Mouse (Mus musculus): ENCODE data around the gene Tacr1.

- TF ChIP-seq POLR2A (IDR thresholded peaks at IDR 0.05; ENCODE audit: control insufficient read depth in 1 of 2, insufficient read depth in 1 of 2, low read depth in 1 of 2, low read length in 2 of 2, poor library complexity in 1 of 2): no peak
- TF ChIP-seq CTCF (IDR thresholded peaks at IDR 0.05 in 2 of 3, conservative IDR thresholded peaks at IDR 0.05 in 1 of 3; ENCODE audit: control insufficient read depth in 1 of 3, insufficient read depth in 1 of 3, low read depth in 2 of 3, low read length in 3 of 3, poor library complexity in 1 of 3, severe bottlenecking in 1 of 3): no peak
- no peak for TF ChIP-seq TBP (IDR thresholded peaks at IDR 0.05; ENCODE audit: low read depth, low read length)
- TF ChIP-seq GATA1 (IDR thresholded peaks at IDR 0.05; ENCODE audit: low read depth, low read length): no peak
- TF ChIP-seq MXI1 (IDR thresholded peaks at IDR 0.05; ENCODE audit: low read depth, low read length): no peak
- no peak for TF ChIP-seq USF1 (IDR thresholded peaks at IDR 0.05; ENCODE audit: low read depth, low read length)
- no peak for TF ChIP-seq NRF1 (IDR thresholded peaks at IDR 0.05; ENCODE audit: insufficient read depth, low read depth, low read length, poor library complexity, severe bottlenecking)
- no peak for TF ChIP-seq EP300 (IDR thresholded peaks at IDR 0.05; ENCODE audit: low read depth in 1 of 2, low read length in 2 of 2)
- no peak for TF ChIP-seq NELFE (IDR thresholded peaks at IDR 0.05; ENCODE audit: low read depth, low read length)
- no peak for TF ChIP-seq ZNF384 (IDR thresholded peaks at IDR 0.05; ENCODE audit: low read depth, low read length)
- no peak for TF ChIP-seq RAD21 (IDR thresholded peaks at IDR 0.05; ENCODE audit: low read depth, low read length)
- no peak for TF ChIP-seq SMC3 (IDR thresholded peaks at IDR 0.05; ENCODE audit: low read depth, low read length)
- no peak for TF ChIP-seq E2F4 (IDR thresholded peaks at IDR 0.05; ENCODE audit: borderline replicate concordance, low read depth, low read length)
- TF ChIP-seq CHD1 (IDR thresholded peaks at IDR 0.05; ENCODE audit: low read depth, low read length): no peak
Measured at GRCm38 (mm10) chr6:82604791-82605190, 202.7 kb downstream of the Tacr1 start.

All from MEL (cell line).